Mouse (Mus musculus) granulocyte monocyte progenitor cell, adult 5-6 weeks (primary cell): ENCODE data around the gene Xpo5. TPM values are rescaled to one million over a fixed set of nuclear protein-coding genes. Genes with fewer than 3 reads are reported as not detected.

Experiments
- ATAC-seq: replicated peaks from 2 replicates; pipeline ENCODE4 v1.8.0; 2016; ENCODE audit warnings: mild to moderate bottlenecking, moderate TSS enrichment, inconsistent platforms; ENCODE audit not compliant: poor library complexity, severe bottlenecking
- total RNA-seq, 2 experiments: library from RNA; stranded (forward) in 1 of 2; stranded (reverse) in 1 of 2; fragments of 200-712, 200-1000 nt in 1 of 2; fragments of >200 nt in 1 of 2; fragmentation: Nextera tagmentation in 1 of 2; gene quantifications; 2 replicates each; pipeline ENCODE4 v1.2.3; 2014 to 2017

The Xpo5 gene
- total RNA-seq (2014; fragmentation: Nextera tagmentation) (64.5 and 70.0 TPM in 2 replicates), total RNA-seq (2017) (58.1 and 67.1 TPM in 2 replicates)

GRCm38 (mm10) chr17:46202421-46203071 is at the start of gene Xpo5, which contains the start of gene Polh:
Gene Xpo5, plus strand, starts transcription at chr17:46202782.
Gene Polh, minus strand, starts transcription at chr17:46202645.
- ATAC-seq: peak; percentile 84

GRCm38 (mm10) chr17:46152847-46153782 is 49.5 kb upstream of the Xpo5 start, which contains the start of gene Mad2l1bp:
Gene Mad2l1bp, minus strand, starts transcription at chr17:46153553.
- peak; percentile 100 for ATAC-seq

- ATAC-seq: peak; percentile 30; the same call in 1 of the 2 replicates
Measured at GRCm38 (mm10) chr17:46154336-46154735, 48.2 kb upstream of the Xpo5 start.

GRCm38 (mm10) chr17:46156680-46157079 is 45.9 kb upstream of the Xpo5 start:
- ATAC-seq: no peak

- no peak for ATAC-seq
Measured at GRCm38 (mm10) chr17:46157131-46157530, 45.5 kb upstream of the Xpo5 start.

GRCm38 (mm10) chr17:46159236-46159635 is 43.3 kb upstream of the Xpo5 start:
- no peak for ATAC-seq

GRCm38 (mm10) chr17:46160090-46160662 is 42.4 kb upstream of the Xpo5 start:
- ATAC-seq: peak; percentile 63

GRCm38 (mm10) chr17:46160686-46161085 is 41.9 kb upstream of the Xpo5 start, which contains the start of gene Gtpbp2:
Gene Gtpbp2, plus strand, starts transcription at chr17:46161032.
- peak; percentile 86 for ATAC-seq

GRCm38 (mm10) chr17:46161179-46161578 is 41.4 kb upstream of the Xpo5 start:
- ATAC-seq: no peak

GRCm38 (mm10) chr17:46161710-46162109 is 40.9 kb upstream of the Xpo5 start:
- ATAC-seq: no peak

GRCm38 (mm10) chr17:46162551-46162950 is 40.0 kb upstream of the Xpo5 start:
- no peak for ATAC-seq

- peak; percentile 16 for ATAC-seq
Measured at GRCm38 (mm10) chr17:46162951-46163421, 39.6 kb upstream of the Xpo5 start.

- no peak for ATAC-seq
Measured at GRCm38 (mm10) chr17:46164301-46164700, 38.3 kb upstream of the Xpo5 start.

- no peak for ATAC-seq
Measured at GRCm38 (mm10) chr17:46164791-46165190, 37.8 kb upstream of the Xpo5 start.

GRCm38 (mm10) chr17:46165460-46165859 is 37.1 kb upstream of the Xpo5 start:
- ATAC-seq: no peak

GRCm38 (mm10) chr17:46166270-46166669 is 36.3 kb upstream of the Xpo5 start:
- ATAC-seq: no peak

- no peak for ATAC-seq
Measured at GRCm38 (mm10) chr17:46167014-46167413, 35.6 kb upstream of the Xpo5 start.

GRCm38 (mm10) chr17:46168318-46168717 is 34.3 kb upstream of the Xpo5 start:
- no peak for ATAC-seq

- ATAC-seq: no peak
Measured at GRCm38 (mm10) chr17:46168768-46169167, 33.8 kb upstream of the Xpo5 start.

GRCm38 (mm10) chr17:46170538-46170937 is 32.0 kb upstream of the Xpo5 start:
- peak; percentile 62; the same call in 1 of the 2 replicates for ATAC-seq
